Mouse (Mus musculus) heart, embryonic 11.5 days (tissue): ENCODE data around the gene Csrnp3. TPM values are rescaled to one million over a fixed set of nuclear protein-coding genes. Genes with fewer than 3 reads are reported as not detected.
A peak's percentile ranks its signal among the peaks of the same experiment; 100 is the strongest.

Source experiments
- ATAC-seq: fragments of 200-750 bp; cut with Nextera tagmentation; replicated peaks from 2 replicates; pipeline ENCODE4 v1.8.0; 2017; ENCODE audit warnings: moderate library complexity; ENCODE audit not compliant: insufficient number of reproducible peaks, low FRiP score, low TSS enrichment
- H3K27ac ChIP-seq: fragments of 300-500 bp; sonication (generic); 2 replicates; pipeline ENCODE4 v1.5.1; 2014; ENCODE audit warnings: mild to moderate bottlenecking, low read depth, low read length
- H3K27me3 ChIP-seq: fragments of 300-500 bp; sonication (generic); 2 replicates; pipeline ENCODE4 v1.6.1; 2014; ENCODE audit warnings: mild to moderate bottlenecking, low read length, mixed read lengths; ENCODE audit not compliant: control insufficient read depth, insufficient read depth
- H3K36me3 ChIP-seq: fragments of 300-500 bp; sonication (generic); 2 replicates; pipeline ENCODE4 v1.6.1; 2014; ENCODE audit warnings: mild to moderate bottlenecking, low read length, moderate library complexity, mixed read lengths; ENCODE audit not compliant: control insufficient read depth, insufficient read depth
- H3K4me1 ChIP-seq: fragments of 300-500 bp; sonication (generic); 2 replicates; pipeline ENCODE4 v1.6.1; 2014; ENCODE audit warnings: low read length; ENCODE audit not compliant: control insufficient read depth, insufficient read depth
- H3K4me2 ChIP-seq: fragments of 300-500 bp; sonication (generic); 2 replicates; pipeline ENCODE4 v1.6.1; 2014; ENCODE audit warnings: mild to moderate bottlenecking, moderate library complexity
- H3K4me3 ChIP-seq: fragments of 300-500 bp; sonication (generic); 2 replicates; pipeline ENCODE4 v1.5.1; 2014; ENCODE audit warnings: low read depth, low read length
- H3K9ac ChIP-seq: fragments of 300-500 bp; sonication (generic); 2 replicates; pipeline ENCODE4 v1.6.1; 2014; ENCODE audit warnings: mild to moderate bottlenecking, low read depth, low read length, moderate library complexity
- H3K9me3 ChIP-seq: fragments of 300-500 bp; sonication (generic); replicated peaks from 2 replicates; pipeline ENCODE4 v1.6.1; 2016; ENCODE audit warnings: low read length; ENCODE audit not compliant: control insufficient read depth
- WGBS: fragments of 180-500 bp; shearing (Covaris S2); extraction: QIAGEN DNeasy Blood & Tissue Kit; methylation state at CpG from one replicate; pipeline ENCODE4 v1.1.7; 2014; ENCODE audit not compliant: insufficient replicate concordance; 5-methylcytosine and 5-hydroxymethylcytosine counted together
- polyA plus RNA-seq: library from polyadenylated mRNA; unstranded; fragments of >200 nt; fragmentation: Nextera tagmentation; extraction: Ambion mirVana; gene quantifications from 2 replicates; pipeline ENCODE4 v1.2.1, GENCODE M21; 2014

The Csrnp3 gene
- polyA plus RNA-seq, 1 experiment from 2014 or later = 2.2 TPM

DNA sequence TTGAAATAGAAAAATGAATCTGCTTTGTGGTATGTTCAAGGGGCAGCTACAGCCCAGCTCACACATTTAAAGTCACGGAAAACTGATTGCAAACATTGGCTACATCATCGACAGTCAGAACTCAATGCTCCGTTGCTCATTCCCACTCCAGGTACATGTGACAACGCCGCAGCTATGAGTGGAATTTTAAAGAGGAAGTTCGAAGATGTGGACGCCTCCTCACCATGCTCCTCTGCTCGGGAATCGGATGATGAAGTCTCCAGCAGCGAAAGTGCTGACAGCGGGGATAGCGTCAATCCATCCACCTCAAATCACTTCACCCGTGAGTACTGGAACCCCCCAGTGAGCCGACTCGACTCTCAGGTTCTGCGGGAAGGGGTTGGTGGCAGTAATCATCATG is 103.2 kb downstream of the Csrnp3 start:
- Histone ChIP-seq H3K9me3 (peaks cover 3% of the 10 kb centered on the region; the same call in 1 of the 2 replicates), H3K36me3 (no peaks in the 10 kb centered on the region), H3K27me3 (no peaks in the 10 kb centered on the region), H3K4me3 (no peak overlapping the region), H3K9ac (no peak overlapping the region), H3K27ac (no peak overlapping the region), H3K4me2 (no peak overlapping the region; the same call in 1 of the 2 replicates), H3K4me1 (no peaks in the 10 kb centered on the region)
- no peak for ATAC-seq
- 69% methylated on average over 16 of the region's 16 CpGs for WGBS

DNA sequence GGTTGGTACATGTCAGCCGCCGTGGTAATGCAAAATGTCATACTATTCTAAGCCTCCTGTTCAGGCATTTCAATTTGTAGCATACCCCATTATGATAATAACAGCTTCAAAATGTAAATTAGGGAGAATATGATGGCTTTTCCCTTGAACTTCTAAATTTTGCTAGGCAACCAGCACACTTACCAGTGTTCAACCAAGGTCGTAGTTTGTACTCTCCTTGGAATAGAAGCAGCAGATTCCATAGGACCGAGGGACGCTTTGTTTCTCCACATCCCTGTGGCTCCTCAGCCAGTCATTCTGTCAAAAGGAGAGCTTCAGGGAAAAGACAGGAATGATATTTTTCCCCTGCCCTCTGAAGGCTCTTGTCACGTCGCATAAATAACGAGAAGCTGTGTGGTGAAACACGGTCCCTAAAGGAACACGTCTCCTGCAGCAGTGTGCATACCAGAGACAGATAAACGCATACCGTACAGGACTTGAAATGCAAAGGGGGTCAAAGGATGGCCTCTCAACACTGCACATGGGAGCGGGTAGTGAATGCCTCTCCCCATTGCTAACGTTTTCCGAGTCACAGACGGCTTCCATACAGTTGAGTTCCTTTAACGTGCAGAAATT is 108.3 kb downstream of the Csrnp3 start:
- no peak overlapping the region for H3K9ac ChIP-seq
- H3K4me1 ChIP-seq = no peaks in the 10 kb centered on the region
- H3K27ac ChIP-seq = no peak overlapping the region
- no peaks in the 10 kb centered on the region for H3K36me3 ChIP-seq
- ATAC-seq = no peak
- no peaks in the 10 kb centered on the region for H3K9me3 ChIP-seq
- H3K27me3 ChIP-seq = no peaks in the 10 kb centered on the region
- H3K4me3 ChIP-seq = 0 out of 2 replicates have a peak overlapping the region, but pooled peaks have one; percentile 12
- 56% methylated on average over 17 of the region's 17 CpGs for WGBS
- H3K4me2 ChIP-seq = peak overlapping the region; percentile 58

- no peak overlapping the region for H3K4me3 ChIP-seq
- WGBS = 88% methylated on average over 1 of the region's 1 CpGs
- H3K27ac ChIP-seq = no peak overlapping the region
- no peaks in the 10 kb centered on the region for H3K27me3 ChIP-seq
- no peaks in the 10 kb centered on the region for H3K9me3 ChIP-seq
- ATAC-seq = no peak
- no peaks in the 10 kb centered on the region for H3K4me1 ChIP-seq
- no peaks in the 10 kb centered on the region for H3K36me3 ChIP-seq
- no peak overlapping the region for H3K9ac ChIP-seq
- H3K4me2 ChIP-seq = no peak overlapping the region
These were observed 110.2 kb downstream of the Csrnp3 start for GRCm38 (mm10) chr2:65955804-65956203.

GRCm38 (mm10) chr2:65956727-65957126 is 111.2 kb downstream of the Csrnp3 start:
- Histone ChIP-seq H3K36me3 (no peaks in the 10 kb centered on the region), H3K27me3 (no peaks in the 10 kb centered on the region), H3K4me1 (no peaks in the 10 kb centered on the region), H3K4me2 (no peak overlapping the region), H3K9ac (no peak overlapping the region), H3K9me3 (no peaks in the 10 kb centered on the region), H3K27ac (no peak overlapping the region), H3K4me3 (no peak overlapping the region)
- ATAC-seq = no peak
- WGBS = 89% methylated on average over 9 of the region's 9 CpGs

DNA sequence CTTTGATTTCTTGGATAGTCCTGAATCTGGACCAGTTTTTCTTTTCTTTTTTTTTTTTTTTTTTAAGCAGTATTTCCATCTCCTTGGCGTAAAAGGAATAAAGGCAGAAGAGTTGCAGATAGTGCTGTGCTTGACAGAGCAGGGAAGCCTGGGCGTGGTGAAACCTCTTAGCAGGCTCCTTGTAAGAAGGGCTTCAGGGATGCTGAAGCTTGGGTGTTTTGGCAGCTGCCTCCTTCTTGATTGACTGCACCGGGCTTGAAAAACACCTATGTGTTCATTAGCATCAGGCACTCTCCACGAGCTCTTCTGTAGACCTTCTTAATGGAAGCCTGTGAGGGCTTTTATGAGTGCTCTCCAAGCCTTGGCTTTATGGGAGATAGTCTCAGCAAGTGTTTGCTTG is 117.9 kb downstream of the Csrnp3 start:
- Histone ChIP-seq H3K36me3 (no peaks in the 10 kb centered on the region), H3K4me1 (no peaks in the 10 kb centered on the region), H3K4me2 (no peak overlapping the region), H3K27ac (no peak overlapping the region), H3K9ac (no peak overlapping the region), H3K9me3 (no peaks in the 10 kb centered on the region), H3K27me3 (no peaks in the 10 kb centered on the region), H3K4me3 (no peak overlapping the region)
- 69% methylated on average over 4 of the region's 4 CpGs for WGBS
- no peak for ATAC-seq

- H3K27ac ChIP-seq = no peak overlapping the region
- no peak overlapping the region for H3K4me2 ChIP-seq
- peaks cover 3% of the 10 kb centered on the region; the same call in 1 of the 2 replicates for H3K9me3 ChIP-seq
- no peaks in the 10 kb centered on the region for H3K36me3 ChIP-seq
- no peak for ATAC-seq
- H3K9ac ChIP-seq = no peak overlapping the region
- peaks cover 2% of the 10 kb centered on the region for H3K27me3 ChIP-seq
- H3K4me3 ChIP-seq = no peak overlapping the region
- H3K4me1 ChIP-seq = no peaks in the 10 kb centered on the region
- WGBS = 73% methylated on average over 4 of the region's 4 CpGs
These were observed 123.2 kb downstream of the Csrnp3 start for GRCm38 (mm10) chr2:65968810-65969209.

- Histone ChIP-seq H3K9ac (no peak overlapping the region), H3K4me2 (no peak overlapping the region), H3K9me3 (peaks cover 3% of the 10 kb centered on the region; the same call in 1 of the 2 replicates), H3K27ac (no peak overlapping the region), H3K4me1 (no peaks in the 10 kb centered on the region), H3K36me3 (no peaks in the 10 kb centered on the region), H3K27me3 (peaks cover 30% of the 10 kb centered on the region), H3K4me3 (no peak overlapping the region)
- 80% methylated on average over 4 of the region's 4 CpGs for WGBS
- ATAC-seq = no peak
These were observed 128.3 kb downstream of the Csrnp3 start for GRCm38 (mm10) chr2:65973907-65974306.

DNA sequence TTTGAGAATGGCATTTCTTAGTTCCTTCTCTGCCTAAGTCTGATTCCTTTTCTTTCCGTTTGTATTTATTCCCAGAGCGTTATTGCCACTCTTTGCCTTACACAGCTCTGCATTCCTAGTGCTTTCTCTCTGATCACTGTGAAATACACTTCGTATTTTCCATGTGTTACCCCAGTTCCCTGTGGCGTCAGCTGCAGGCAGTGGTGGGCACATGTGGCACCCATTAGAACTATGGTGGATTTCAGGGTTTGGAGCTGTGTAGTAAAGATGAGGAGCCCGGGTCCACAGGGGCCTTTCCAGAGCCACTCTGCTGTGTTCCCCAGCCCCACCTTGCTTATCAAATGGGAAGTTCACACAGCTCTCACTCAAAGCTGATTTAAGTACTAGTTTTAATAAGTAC is 129.8 kb downstream of the Csrnp3 start:
- Histone ChIP-seq H3K27me3 (peaks cover 41% of the 10 kb centered on the region), H3K27ac (no peak overlapping the region), H3K9me3 (peaks cover 3% of the 10 kb centered on the region; the same call in 1 of the 2 replicates), H3K36me3 (no peaks in the 10 kb centered on the region), H3K4me3 (no peak overlapping the region), H3K9ac (no peak overlapping the region), H3K4me1 (peaks cover 6% of the 10 kb centered on the region; the same call in 1 of the 2 replicates), H3K4me2 (no peak overlapping the region)
- WGBS = 78% methylated on average over 5 of the region's 5 CpGs
- ATAC-seq = no peak
